ENCODE assay signal across 16 mouse cellular contexts in genomic region chr3:50160756-50161155, GRCm38 (mm10).
"Had no signal": no experiment of that assay in that cellular context is flagged by ENCODE, and none has a peak within 500 bp of the region (broad histone marks: within the 10 kb centered on the region; RNA-seq: fewer than 3 reads in every experiment).

No protein-coding gene starts in this region.

- H3K27ac ChIP-seq: neural tube, embryonic 12.5 days; neural tube, embryonic 13.5 days; neural tube, embryonic 15.5 days; stomach, embryonic 15.5 days; stomach, postnatal 0 days had no signal

- H3K9me3 ChIP-seq: neural tube, embryonic 12.5 days; neural tube, embryonic 13.5 days; neural tube, embryonic 15.5 days; stomach, embryonic 15.5 days had no signal

- H3K4me2 ChIP-seq: neural tube, embryonic 12.5 days; neural tube, embryonic 13.5 days; neural tube, embryonic 15.5 days; stomach, embryonic 15.5 days had no signal

- H3K27me3 ChIP-seq: neural tube, embryonic 12.5 days; neural tube, embryonic 13.5 days; neural tube, embryonic 15.5 days; stomach, embryonic 15.5 days had no signal

- H3K4me3 ChIP-seq: neural tube, embryonic 12.5 days; neural tube, embryonic 13.5 days; neural tube, embryonic 15.5 days; stomach, embryonic 15.5 days had no signal

- H3K36me3 ChIP-seq: neural tube, embryonic 12.5 days; neural tube, embryonic 13.5 days; neural tube, embryonic 15.5 days; stomach, embryonic 15.5 days had no signal

- H3K4me1 ChIP-seq: neural tube, embryonic 12.5 days; neural tube, embryonic 13.5 days; neural tube, embryonic 15.5 days; stomach, embryonic 15.5 days had no signal

- H3K9ac ChIP-seq: neural tube, embryonic 12.5 days; neural tube, embryonic 13.5 days; neural tube, embryonic 15.5 days; stomach, embryonic 15.5 days had no signal

- DNase-seq: right cerebral cortex, adult 18-20 months; right cerebral cortex, postnatal 14 days; right cerebral cortex, postnatal 25 days; right cerebral cortex, postnatal 4 days; spleen, adult 18-20 months; thymus, adult 18-20 months; thymus, adult 2 months; thymus, postnatal 14 days; thymus, postnatal 25 days; thymus, postnatal 36 days; thymus, postnatal 4 days had no signal
